Mouse (Mus musculus) ES-CJ7 (cell line): ENCODE results near the gene Nmrk2.

ENCODE experiments used
- DNase-seq: peaks from one replicate; pipeline ENCODE4 v3.0.0; 2011; ENCODE audit warnings: low read depth, low spot score

Gene Nmrk2

GRCm38 (mm10) chr10:81165118-81165517 lies 36.7 kb downstream of the Nmrk2 start:
- DNase-seq, result no peak

DNA sequence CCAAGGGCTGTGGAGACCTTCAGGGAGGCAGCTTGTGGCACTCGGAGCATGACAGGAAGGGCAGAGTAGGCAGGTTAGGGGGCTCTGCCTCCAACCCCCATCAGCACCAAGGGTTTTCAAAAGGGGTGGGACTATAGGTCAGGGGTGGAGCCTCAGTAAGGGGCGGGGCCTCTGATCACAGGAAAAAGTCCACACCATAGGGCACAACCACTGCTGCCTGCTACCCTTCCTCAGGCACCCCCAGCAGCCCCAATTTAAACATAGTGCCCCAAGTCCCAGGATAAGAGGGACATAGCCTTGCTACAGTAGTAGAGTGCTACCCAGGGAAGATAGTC lies 39.6 kb downstream of the Nmrk2 start:
- no peak for DNase-seq

GRCm38 (mm10) chr10:81161602-81162317 lies 40.1 kb downstream of the Nmrk2 start:
- DNase-seq, result no peak

GRCm38 (mm10) chr10:81154736-81155135 lies 47.1 kb downstream of the Nmrk2 start:
- no peak for DNase-seq

GRCm38 (mm10) chr10:81154313-81154712 lies 47.5 kb downstream of the Nmrk2 start:
- no peak for DNase-seq

DNA sequence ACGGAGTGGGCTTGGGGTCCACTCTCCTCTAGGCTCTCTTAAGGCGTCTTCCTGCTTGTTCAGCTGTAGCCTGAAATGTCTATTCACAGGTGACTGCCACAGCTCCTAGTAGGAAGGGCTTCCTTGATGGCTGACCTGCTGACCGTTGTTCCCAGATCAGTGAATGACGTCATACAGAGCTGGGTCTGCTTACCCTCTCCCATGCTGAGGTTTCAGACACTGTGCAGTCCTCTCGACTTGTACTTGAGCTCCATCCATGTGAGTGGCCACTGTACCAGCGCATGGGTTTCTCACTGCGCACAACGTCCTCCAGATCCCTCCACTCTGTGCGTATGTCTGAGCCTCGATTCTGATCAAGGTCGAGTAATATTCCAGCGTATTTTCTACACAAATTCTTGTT lies 49.2 kb downstream of the Nmrk2 start:
- no peak for DNase-seq

- DNase-seq, result no peak
Observed at GRCm38 (mm10) chr10:81151261-81151660, 50.6 kb downstream of the Nmrk2 start.
